Mouse (Mus musculus): ENCODE results near the gene Tmem19.
"Not testable (repeated sequence)": the region's sequence is repeated elsewhere in the genome, so short reads cannot be mapped to it uniquely, and the experiment has no call there.

Tmem19 gene

DNA sequence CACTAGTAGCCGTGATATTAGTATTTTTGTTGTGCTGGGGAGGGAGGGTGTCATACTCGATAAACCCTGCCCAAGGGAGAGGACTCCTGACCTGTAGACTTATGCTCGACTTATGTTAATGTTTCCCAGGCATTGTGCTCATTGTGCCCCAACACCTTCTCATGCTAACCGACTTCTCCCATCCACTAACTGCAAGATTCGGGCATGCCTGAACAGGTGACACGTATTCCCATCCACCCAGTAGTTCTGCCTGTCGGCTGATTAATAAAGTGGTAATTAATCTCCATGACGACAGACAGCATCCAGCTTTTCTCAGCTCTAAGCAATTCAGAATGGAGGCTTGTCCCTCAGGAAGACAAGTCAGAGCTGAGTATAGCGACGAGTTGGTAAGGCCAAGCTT, 13.3 kb downstream of the Tmem19 start:
- DNase-seq (ENCODE audit: low spot score), result no peak

DNA sequence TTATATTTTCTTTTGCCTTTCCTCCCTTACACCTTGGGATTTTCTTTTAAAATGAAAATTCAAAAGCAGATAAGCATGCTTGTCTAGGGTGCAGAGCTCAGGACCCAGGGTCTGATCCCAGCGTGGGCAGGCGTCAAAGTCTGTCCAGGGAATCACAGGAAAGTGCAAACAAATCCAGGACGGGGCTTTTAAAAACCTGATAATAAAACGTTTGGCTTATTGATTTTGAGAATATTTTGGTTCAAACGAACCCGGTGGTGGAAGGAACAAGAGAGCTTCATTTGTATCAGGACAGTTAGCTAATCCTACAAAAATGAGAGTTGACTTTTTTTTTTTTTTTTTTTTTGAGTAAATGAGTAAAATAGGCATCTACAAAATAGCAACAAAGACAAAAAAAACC, 14.2 kb downstream of the Tmem19 start:
- DNase-seq (ENCODE audit: low spot score), result no peak

GRCm38 (mm10) chr10:115346444-115346843, 15.9 kb downstream of the Tmem19 start:
- DNase-seq (ENCODE audit: low spot score), result no peak

DNA sequence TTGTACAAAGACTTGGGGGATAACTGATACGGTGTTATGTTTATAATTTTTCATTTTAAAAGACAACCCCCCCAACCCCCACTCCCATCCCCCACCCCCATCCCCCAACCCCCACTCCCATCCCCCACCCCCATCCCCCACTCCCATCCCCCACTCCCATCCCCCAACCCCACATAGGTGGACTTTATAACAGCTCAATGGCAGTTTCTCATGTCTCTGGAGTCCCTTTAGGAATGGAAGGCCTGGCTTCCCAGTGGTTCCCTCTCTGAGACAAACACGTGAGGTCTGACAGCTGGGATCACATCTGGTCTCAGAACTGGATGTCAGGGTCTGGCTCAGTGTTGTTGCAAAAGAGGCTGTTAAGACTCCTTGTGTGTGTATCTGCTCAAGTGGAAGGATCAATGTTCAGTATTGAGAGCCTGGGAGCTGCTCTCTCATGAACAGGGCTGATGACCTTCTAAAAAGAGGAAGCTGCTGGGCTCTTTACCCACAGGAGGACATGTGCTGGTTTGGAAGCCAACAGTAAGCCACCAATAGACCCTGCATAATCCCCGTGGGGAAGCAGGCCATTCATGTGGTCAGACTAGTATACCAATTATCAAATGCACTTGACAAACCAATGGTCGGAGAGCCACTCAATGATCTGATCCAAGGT, 19.4 kb downstream of the Tmem19 start:
- no peak for DNase-seq (ENCODE audit: low spot score)

- no peak for DNase-seq (ENCODE audit: low spot score)
Measured at GRCm38 (mm10) chr10:115339820-115340328, 22.4 kb downstream of the Tmem19 start.

DNA sequence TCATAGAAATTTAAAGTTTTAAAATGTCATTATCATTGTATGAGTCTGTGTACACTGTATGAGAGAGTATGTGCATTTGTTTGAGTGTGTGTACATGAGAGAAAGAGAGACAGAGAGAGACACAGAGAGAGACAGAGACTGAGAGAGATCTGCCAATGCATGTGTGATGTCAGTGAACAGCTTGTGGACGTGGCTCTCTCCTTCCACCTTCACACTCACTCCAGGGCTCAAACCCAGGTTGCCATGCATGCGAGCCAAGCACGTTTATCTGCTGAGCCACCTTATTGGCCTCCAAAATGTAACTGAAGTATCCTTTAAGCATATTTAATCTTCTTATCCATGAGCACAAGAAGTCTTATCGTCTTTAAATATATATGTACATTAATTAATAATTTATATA, 25.4 kb downstream of the Tmem19 start:
- no peak for DNase-seq (ENCODE audit: low spot score)

DNA sequence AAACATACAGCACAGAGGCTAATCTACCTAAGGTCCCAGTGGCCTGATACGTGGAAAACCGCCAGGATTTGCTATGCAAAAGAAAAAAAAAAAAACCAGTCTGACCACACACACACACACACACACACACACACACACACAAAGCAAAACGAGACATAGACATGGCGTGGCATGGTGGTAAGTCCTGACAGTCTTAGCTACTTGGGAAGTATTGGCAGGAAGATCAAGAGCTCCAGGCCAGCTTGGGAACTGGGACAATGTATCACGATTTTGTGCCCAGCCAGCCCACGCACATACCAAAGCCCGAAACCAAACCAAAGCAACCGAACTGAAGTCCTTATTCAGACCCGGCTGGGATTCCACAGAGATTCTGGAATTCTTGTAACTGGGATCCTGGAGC, 28.8 kb downstream of the Tmem19 start:
- DNase-seq (ENCODE audit: low spot score), result no peak

GRCm38 (mm10) chr10:115332997-115333396, 29.3 kb downstream of the Tmem19 start:
- DNase-seq (ENCODE audit: low spot score), result no peak

DNA sequence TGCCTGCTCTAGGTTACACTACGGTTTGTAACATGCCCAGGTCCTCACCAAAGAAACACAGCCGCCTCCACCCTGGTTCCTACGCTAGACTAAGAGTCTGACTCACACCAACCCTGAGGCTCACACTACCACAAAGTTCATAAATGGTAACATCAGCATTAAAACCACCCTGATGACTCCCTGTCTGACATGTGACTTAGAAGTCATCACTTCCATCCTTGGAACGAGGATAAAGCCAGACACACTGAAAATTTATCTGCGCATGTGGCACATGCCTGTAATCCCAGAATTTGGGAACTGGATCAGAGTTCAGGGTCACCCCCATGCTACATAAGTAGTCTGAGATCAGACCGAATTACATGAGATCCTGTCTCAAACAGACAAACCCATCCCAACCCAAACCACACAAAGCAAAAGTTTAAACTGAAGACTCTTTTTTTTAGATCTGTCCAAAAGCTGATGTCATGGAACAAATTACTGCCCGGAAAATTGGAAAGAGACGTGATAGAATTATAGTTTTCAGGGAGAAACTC, 29.8 kb downstream of the Tmem19 start:
- DNase-seq (ENCODE audit: low spot score), result no peak

DNA sequence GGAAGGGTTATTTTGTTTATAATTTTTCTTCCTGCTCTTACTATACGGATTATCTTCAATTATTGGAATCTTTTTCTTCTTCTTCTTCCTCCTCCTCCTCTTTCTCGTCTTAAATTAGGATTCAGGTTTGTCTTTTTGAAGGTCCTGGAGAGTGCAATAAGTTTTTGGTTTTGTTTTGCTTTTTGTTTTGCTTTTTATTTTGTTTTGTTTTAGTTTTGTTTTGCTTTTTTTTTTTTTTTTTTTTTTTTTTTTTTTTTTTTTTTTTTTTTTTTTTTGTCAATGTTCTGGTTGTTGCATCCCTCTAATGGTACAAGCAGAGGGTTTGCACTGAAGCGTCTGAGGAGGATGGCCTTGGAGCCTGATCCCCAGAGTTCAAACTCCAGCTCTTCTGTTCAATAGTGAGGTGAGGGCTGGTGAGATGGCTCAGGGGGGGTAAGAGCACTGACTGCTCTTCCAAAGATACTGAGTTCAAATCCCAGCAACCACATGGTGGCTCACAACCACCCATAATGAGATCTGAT, 33.2 kb downstream of the Tmem19 start:
- DNase-seq (ENCODE audit: low spot score), result no peak

DNA sequence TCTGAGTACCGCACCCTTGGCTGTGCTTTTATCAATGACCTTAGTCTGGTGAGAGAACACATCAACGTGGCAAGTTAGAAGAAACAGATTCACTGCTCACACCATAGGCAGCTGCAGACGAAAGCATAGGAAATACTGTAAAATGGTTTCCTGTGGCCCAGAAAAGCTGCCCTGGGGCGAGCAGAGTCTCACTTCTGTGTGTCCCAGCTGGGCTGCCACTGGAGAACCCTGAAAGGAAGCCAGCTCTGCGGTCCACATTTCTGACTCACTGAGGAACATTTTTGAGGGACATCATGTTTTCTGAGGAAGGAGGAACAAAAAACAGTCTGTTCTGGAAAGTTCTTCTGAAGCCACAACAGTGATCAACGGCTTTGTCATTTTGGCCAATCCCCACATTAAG, 33.8 kb downstream of the Tmem19 start:
- DNase-seq (ENCODE audit: low spot score), result no peak

DNA sequence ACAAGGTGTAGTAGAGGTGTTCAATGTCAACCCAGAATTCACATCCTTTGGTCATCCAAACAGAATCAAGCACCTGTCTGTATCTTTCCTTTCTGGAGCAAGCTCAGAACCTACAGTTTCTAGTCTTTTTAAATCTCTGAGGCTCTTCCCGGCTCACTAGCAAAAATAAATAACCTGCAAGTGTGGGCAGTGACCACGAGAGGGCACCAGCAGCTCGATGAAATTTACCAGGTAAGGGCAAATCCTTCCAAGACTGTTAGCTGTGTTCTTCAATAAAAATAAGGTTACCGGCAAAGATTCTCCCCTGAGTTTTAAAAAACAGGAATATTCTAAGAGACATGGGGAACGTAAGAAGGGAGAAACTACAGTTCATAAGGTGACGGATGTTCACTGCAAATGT, 39.0 kb downstream of the Tmem19 start:
- DNase-seq (ENCODE audit: low spot score), result peak; percentile 68

- DNase-seq (ENCODE audit: low spot score), result no peak
Measured at GRCm38 (mm10) chr10:115321317-115322035, 40.8 kb downstream of the Tmem19 start.

- DNase-seq (ENCODE audit: low spot score), result not testable (repeated sequence)
Measured at GRCm38 (mm10) chr10:115318388-115318787, 43.9 kb downstream of the Tmem19 start.

GRCm38 (mm10) chr10:115316313-115316712, 46.0 kb downstream of the Tmem19 start:
- DNase-seq (ENCODE audit: low spot score), result no peak

- peak; percentile 98 for DNase-seq (ENCODE audit: low spot score)
Measured at GRCm38 (mm10) chr10:115315473-115316171, 46.7 kb downstream of the Tmem19 start, which contains the start of gene Rab21. Rab21 (minus strand) TSS chr10:115315594.

- no peak for DNase-seq (ENCODE audit: low spot score)
Measured at GRCm38 (mm10) chr10:115314582-115315452, 47.5 kb downstream of the Tmem19 start.

DNA sequence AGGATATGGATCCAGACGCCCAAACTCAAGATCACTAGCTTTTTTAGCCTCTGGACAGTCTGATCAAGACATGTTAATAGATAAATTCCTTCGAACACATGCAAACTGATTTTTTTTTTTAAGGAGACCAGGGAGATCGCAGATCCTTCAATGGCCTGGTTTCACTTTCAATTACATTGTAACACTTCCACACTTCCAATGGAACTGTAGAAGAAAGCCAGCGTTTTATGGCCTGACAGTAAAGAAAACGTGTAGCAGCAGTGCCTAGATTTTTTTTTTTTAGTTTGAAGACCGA, 48.1 kb downstream of the Tmem19 start:
- DNase-seq (ENCODE audit: low spot score), result no peak

DNA sequence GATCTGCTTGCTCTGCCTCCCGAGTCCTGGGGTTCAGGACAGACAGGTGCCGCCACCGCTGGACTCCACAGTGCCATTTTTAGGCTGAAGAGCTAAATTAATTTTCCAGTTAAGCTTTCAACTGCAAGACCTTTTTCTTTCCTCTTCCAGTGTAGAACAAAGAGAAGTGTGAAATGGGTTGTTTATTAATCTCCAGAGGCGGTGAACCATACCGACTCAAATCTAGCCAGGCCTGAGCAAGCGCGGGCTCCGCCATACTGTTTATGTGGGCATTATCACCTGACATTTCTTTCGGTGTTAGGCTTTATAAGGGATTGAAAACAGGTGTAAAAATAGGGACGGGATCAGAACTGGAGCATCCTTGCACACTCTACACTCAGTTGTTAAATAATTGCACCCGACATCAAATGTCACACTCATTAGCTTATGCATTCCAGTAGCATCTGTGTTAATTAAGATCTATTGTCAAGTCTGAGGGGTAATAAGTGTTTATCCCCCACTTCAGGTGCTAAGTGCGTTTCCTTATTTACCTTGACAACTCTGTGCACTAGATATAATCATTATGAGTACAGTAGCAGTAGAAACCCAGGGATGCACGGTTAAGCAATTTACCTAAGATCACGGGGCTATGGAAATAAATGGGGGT, 48.5 kb downstream of the Tmem19 start:
- DNase-seq (ENCODE audit: low spot score), result no peak

- peak; percentile 13 for DNase-seq (ENCODE audit: low spot score)
Measured at GRCm38 (mm10) chr10:115312732-115313131, 49.6 kb downstream of the Tmem19 start.

DNA sequence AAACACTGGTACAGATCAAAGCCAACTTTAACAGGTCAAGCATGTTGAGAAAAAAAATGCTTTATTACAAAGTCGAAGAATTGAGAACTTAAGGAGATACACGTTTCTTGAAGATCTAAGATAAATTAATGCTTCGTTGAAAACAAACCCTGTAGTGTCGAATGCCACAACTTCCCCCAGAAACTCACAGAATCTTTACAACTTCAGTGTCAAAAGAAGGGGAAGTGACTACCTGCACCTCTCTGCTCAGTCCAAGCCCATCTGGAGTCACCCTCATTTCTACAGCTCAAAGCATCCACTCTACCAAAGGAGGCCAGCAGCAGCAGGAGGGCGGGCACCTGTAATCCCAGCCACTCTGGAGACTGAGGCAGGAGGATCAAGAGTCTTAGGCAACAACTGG, 50.1 kb downstream of the Tmem19 start:
- DNase-seq (ENCODE audit: low spot score), result no peak

All from ovary, postnatal 36 days (tissue).